Mouse (Mus musculus): ENCODE data around the gene Ect2. TPM values are rescaled to one million over a fixed set of nuclear protein-coding genes. Genes with fewer than 3 reads are reported as not detected.

Ect2 gene
- polyA plus RNA-seq, 1 experiment from 2014 or later = 7.8 TPM

DNA sequence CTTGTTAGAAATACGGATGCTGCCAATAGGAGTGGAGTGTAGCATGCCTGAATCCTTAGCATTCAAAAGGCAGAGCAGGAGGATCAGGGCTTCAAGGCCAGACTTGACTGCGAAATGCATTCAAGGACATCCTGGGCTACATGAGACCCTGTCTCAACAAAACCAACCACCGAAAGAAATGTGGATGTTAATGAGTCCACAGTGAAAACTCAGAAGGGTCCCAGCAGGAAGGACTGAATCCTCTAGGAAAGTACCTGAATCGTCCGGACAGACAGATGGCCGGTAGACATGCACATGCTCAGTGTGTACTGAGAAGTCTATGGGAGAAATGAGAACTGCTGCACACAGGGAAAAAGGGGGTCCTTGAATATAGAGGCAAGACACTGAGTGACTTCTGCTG is 67.5 kb downstream of the Ect2 start:
- Histone ChIP-seq H3K4me1 (no peaks in the 10 kb centered on the region), H3K36me3 (replicated peaks) (no peaks in the 10 kb centered on the region), H3K4me2 (no peak overlapping the region), H3K27ac (no peak overlapping the region), H3K4me3 (no peak overlapping the region), H3K27me3 (replicated peaks) (no peaks in the 10 kb centered on the region), H3K9ac (no peak overlapping the region), H3K9me3 (no peaks in the 10 kb centered on the region)
- WGBS = 98% methylated on average over 6 of the region's 6 CpGs
- ATAC-seq (replicated peaks) = no peak

- Histone ChIP-seq H3K27me3 (replicated peaks) (no peaks in the 10 kb centered on the region), H3K9me3 (no peaks in the 10 kb centered on the region), H3K4me2 (no peak overlapping the region), H3K27ac (no peak overlapping the region), H3K9ac (no peak overlapping the region), H3K4me1 (no peaks in the 10 kb centered on the region), H3K4me3 (no peak overlapping the region), H3K36me3 (replicated peaks) (no peaks in the 10 kb centered on the region)
- WGBS = 93% methylated on average over 13 of the region's 13 CpGs
- ATAC-seq (replicated peaks) = no peak
Observed at GRCm38 (mm10) chr3:27081229-27082060, 72.2 kb downstream of the Ect2 start.

- ATAC-seq (replicated peaks) = no peak
- H3K27ac ChIP-seq = no peak overlapping the region
- H3K9ac ChIP-seq = no peak overlapping the region
- no peaks in the 10 kb centered on the region for H3K4me1 ChIP-seq
- no peaks in the 10 kb centered on the region for H3K9me3 ChIP-seq
- H3K4me3 ChIP-seq = no peak overlapping the region
- H3K27me3 ChIP-seq (replicated peaks) = no peaks in the 10 kb centered on the region
- H3K4me2 ChIP-seq = no peak overlapping the region
- 78% methylated on average over 7 of the region's 7 CpGs for WGBS
- no peaks in the 10 kb centered on the region for H3K36me3 ChIP-seq (replicated peaks)
Observed at GRCm38 (mm10) chr3:27080061-27080770, 73.5 kb downstream of the Ect2 start.

DNA sequence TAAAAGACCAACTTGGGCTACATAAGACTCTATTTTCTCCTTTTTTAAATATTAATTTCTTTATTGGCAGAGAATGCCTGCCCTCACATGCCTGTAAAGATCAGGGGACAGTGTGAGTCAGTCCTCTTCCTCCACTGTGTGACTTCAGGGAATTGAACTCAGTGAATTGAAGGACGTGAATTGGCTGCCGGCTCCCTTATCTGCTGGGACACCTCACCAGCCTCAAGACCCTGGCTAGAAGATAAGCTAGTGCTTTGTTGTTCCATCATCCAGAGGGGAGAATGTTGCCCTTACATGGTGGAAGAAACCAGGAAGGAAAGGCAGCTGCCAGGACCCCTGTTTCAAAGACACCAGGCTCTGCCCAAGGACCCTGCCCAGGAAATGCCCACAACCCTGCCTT is 79.8 kb downstream of the Ect2 start:
- H3K9me3 ChIP-seq = no peaks in the 10 kb centered on the region
- H3K4me3 ChIP-seq = no peak overlapping the region
- no peaks in the 10 kb centered on the region for H3K27me3 ChIP-seq (replicated peaks)
- no peaks in the 10 kb centered on the region for H3K4me1 ChIP-seq
- H3K4me2 ChIP-seq = no peak overlapping the region
- no peaks in the 10 kb centered on the region for H3K36me3 ChIP-seq (replicated peaks)
- no peak overlapping the region for H3K27ac ChIP-seq
- ATAC-seq (replicated peaks) = no peak
- H3K9ac ChIP-seq = no peak overlapping the region
- WGBS = 93% methylated on average over 2 of the region's 2 CpGs

DNA sequence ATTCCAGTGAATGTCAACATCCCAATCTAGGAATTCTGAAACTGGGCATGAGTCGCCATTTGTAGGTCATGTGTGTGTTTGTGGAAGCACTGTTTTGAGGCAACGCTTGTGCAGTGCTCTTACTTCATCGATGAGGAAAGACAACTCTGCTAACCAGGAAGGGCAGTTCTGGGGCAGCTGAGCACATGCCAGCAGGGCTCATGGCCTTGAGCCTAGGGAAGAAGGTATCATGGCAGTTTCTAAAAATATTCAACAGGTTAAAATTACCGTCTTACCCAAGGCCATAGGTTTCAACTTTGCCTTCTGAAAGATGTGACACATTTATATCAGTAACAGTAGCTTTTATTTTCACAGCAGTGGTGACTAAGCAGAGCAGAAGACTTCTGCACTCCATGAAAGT is 82.0 kb downstream of the Ect2 start:
- Histone ChIP-seq H3K9ac (no peak overlapping the region), H3K9me3 (no peaks in the 10 kb centered on the region), H3K4me1 (no peaks in the 10 kb centered on the region), H3K27ac (no peak overlapping the region), H3K4me2 (no peak overlapping the region), H3K27me3 (replicated peaks) (no peaks in the 10 kb centered on the region), H3K36me3 (replicated peaks) (no peaks in the 10 kb centered on the region), H3K4me3 (no peak overlapping the region)
- ATAC-seq (replicated peaks) = no peak
- WGBS = 93% methylated on average over 4 of the region's 4 CpGs

- Histone ChIP-seq H3K27me3 (replicated peaks) (no peaks in the 10 kb centered on the region), H3K4me1 (no peaks in the 10 kb centered on the region), H3K36me3 (replicated peaks) (no peaks in the 10 kb centered on the region), H3K27ac (no peak overlapping the region), H3K4me3 (no peak overlapping the region), H3K9ac (no peak overlapping the region), H3K4me2 (no peak overlapping the region), H3K9me3 (no peaks in the 10 kb centered on the region)
- WGBS = 71% methylated on average over 9 of the region's 9 CpGs
- ATAC-seq (replicated peaks) = no peak
Observed at GRCm38 (mm10) chr3:27070340-27070739, 83.3 kb downstream of the Ect2 start.

GRCm38 (mm10) chr3:27067206-27067605 is 86.5 kb downstream of the Ect2 start:
- Histone ChIP-seq H3K27me3 (replicated peaks) (no peaks in the 10 kb centered on the region), H3K4me1 (no peaks in the 10 kb centered on the region), H3K9ac (no peak overlapping the region), H3K27ac (no peak overlapping the region), H3K9me3 (no peaks in the 10 kb centered on the region), H3K4me2 (no peak overlapping the region), H3K4me3 (no peak overlapping the region), H3K36me3 (replicated peaks) (no peaks in the 10 kb centered on the region)
- ATAC-seq (replicated peaks) = no peak

DNA sequence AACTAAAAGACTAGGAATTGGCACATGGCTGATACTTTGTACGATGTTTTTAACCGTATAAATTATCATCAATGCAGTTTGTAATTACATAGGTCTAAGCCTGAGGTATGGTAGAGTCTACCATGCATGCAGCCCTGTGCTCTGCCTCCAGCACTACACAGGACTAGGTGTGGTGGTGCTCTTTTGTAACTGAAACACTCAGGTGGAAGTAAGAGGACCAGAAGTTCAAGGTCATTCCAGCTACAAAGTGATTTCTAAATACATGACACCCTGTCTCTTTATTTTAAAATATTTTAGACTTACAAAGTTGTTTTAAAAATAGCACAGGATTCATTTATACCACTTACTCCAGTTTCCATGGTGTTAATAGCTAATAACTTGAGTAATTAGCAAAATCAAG is 88.8 kb downstream of the Ect2 start:
- no peak for ATAC-seq (replicated peaks)
- WGBS = 97% methylated on average over 2 of the region's 2 CpGs
- Histone ChIP-seq H3K4me1 (peaks cover 7% of the 10 kb centered on the region; the same call in 1 of the 2 replicates), H3K4me2 (no peak overlapping the region), H3K36me3 (replicated peaks) (no peaks in the 10 kb centered on the region), H3K9me3 (no peaks in the 10 kb centered on the region), H3K9ac (no peak overlapping the region), H3K27ac (no peak overlapping the region), H3K27me3 (replicated peaks) (no peaks in the 10 kb centered on the region), H3K4me3 (no peak overlapping the region)

DNA sequence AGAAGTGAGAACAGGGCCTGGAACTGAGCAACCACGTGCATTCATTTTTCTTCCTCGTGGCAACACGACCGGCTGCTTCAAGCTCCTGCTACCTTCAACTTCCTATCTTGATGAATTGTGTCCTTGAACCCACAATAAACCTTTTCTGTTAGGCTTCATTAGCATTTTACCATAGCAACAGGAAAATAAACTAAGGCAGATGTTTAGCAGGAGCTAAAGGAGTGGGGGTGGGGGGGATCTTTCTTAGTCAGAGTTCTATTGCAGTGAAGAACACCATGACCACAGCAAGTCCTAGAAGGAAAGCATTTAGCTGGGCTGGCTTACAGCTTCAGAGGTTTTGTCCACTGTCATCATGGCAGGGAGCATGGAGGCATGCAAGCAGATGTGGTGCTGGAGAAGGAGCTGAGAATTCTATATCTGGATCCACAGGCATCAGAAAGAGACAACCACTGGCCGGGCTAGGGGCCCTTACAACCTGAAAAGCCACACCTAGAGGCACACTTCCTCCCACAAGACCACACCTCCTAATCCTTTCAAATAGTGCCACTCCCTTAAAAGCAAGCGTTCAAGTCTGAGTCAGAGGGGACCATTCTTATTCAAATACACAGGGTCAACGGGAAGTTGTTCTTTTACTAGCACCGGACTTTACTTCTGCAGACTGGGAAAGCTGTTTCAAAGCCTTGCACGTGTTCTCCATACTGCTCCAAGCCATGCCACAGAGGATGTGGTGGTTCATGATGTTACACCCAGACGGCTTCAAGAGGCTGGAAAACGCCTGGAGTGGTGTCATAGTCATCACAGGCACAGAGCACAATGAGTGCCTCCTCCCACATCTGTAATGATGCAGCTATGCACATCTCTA is 90.0 kb downstream of the Ect2 start:
- Histone ChIP-seq H3K4me2 (no peak overlapping the region), H3K9ac (no peak overlapping the region), H3K27me3 (replicated peaks) (no peaks in the 10 kb centered on the region), H3K4me3 (no peak overlapping the region), H3K9me3 (no peaks in the 10 kb centered on the region), H3K36me3 (replicated peaks) (no peaks in the 10 kb centered on the region), H3K27ac (no peak overlapping the region), H3K4me1 (peaks cover 11% of the 10 kb centered on the region; the same call in 1 of the 2 replicates)
- ATAC-seq (replicated peaks) = no peak
- WGBS = 68% methylated on average over 11 of the region's 11 CpGs

- Histone ChIP-seq H3K27me3 (replicated peaks) (no peaks in the 10 kb centered on the region), H3K9me3 (no peaks in the 10 kb centered on the region), H3K36me3 (replicated peaks) (no peaks in the 10 kb centered on the region), H3K4me1 (peaks cover 11% of the 10 kb centered on the region; the same call in 1 of the 2 replicates), H3K27ac (0 out of 2 replicates have a peak overlapping the region, but pooled peaks have one; percentile 5), H3K9ac (no peak overlapping the region), H3K4me3 (no peak overlapping the region), H3K4me2 (no peak overlapping the region)
- peak; percentile 41 for ATAC-seq (replicated peaks)
- WGBS = 82% methylated on average over 12 of the region's 12 CpGs
Observed at GRCm38 (mm10) chr3:27060441-27060840, 93.2 kb downstream of the Ect2 start.

- Histone ChIP-seq H3K36me3 (replicated peaks) (no peaks in the 10 kb centered on the region), H3K9ac (no peak overlapping the region), H3K4me1 (peaks cover 11% of the 10 kb centered on the region; the same call in 1 of the 2 replicates), H3K4me3 (no peak overlapping the region), H3K4me2 (peak overlapping the region; percentile 7; the same call in 1 of the 2 replicates), H3K9me3 (no peaks in the 10 kb centered on the region), H3K27me3 (replicated peaks) (no peaks in the 10 kb centered on the region), H3K27ac (0 out of 2 replicates have a peak overlapping the region, but pooled peaks have one; percentile 5)
- WGBS = 53% methylated on average over 12 of the region's 12 CpGs
- ATAC-seq (replicated peaks) = peak; percentile 63
Observed at GRCm38 (mm10) chr3:27059529-27060322, 94.0 kb downstream of the Ect2 start.

Data from midbrain, embryonic 15.5 days (tissue).